Mouse (Mus musculus) liver, adult 2 months (tissue): ENCODE data around the gene Wnt3a. TPM values are rescaled to one million over a fixed set of nuclear protein-coding genes. Genes with fewer than 3 reads are reported as not detected.

Experiments used
- DNase-seq: peaks from one replicate; pipeline ENCODE4 v3.0.0-alpha.2; 2011; ENCODE audit warnings: low read depth, low spot score; ENCODE audit errors: extremely low read depth
- H3K27ac ChIP-seq: fragments of 200-500 bp; replicated peaks from 2 replicates; pipeline ENCODE4 v1.5.1; 2012; ENCODE audit warnings: low read depth, mild to moderate bottlenecking, control low read depth, inconsistent platforms, low read length; ENCODE audit not compliant: insufficient read depth
- H3K27me3 ChIP-seq: fragments of 200-500 bp; 2 replicates; pipeline ENCODE4 v1.6.1; 2012; ENCODE audit warnings: mild to moderate bottlenecking, moderate library complexity, low read length, inconsistent platforms; ENCODE audit not compliant: control insufficient read depth, insufficient read depth
- H3K36me3 ChIP-seq: fragments of 200-500 bp; 2 replicates; pipeline ENCODE4 v1.6.1; 2012; ENCODE audit warnings: low read length, inconsistent platforms; ENCODE audit not compliant: control insufficient read depth, insufficient read depth
- H3K4me1 ChIP-seq: fragments of 200-500 bp; 2 replicates; pipeline ENCODE4 v1.6.1; 2011; ENCODE audit warnings: low read length; ENCODE audit not compliant: control insufficient read depth, insufficient read depth
- H3K4me3 ChIP-seq: fragments of 200-500 bp; 2 replicates; pipeline ENCODE4 v1.5.1; 2011; ENCODE audit warnings: low read depth, mild to moderate bottlenecking, control low read depth, low read length, moderate library complexity; ENCODE audit not compliant: insufficient read depth
- H3K79me2 ChIP-seq: fragments of 200-500 bp; 2 replicates; pipeline ENCODE4 v1.6.1; 2012; ENCODE audit warnings: inconsistent platforms, mild to moderate bottlenecking, low read length, moderate library complexity; ENCODE audit not compliant: control insufficient read depth, insufficient read depth
- H3K9ac ChIP-seq: fragments of 200-500 bp; 2 replicates; pipeline ENCODE4 v1.6.1; 2012; ENCODE audit warnings: low read depth, mild to moderate bottlenecking, control low read depth, inconsistent platforms, low read length
- CTCF ChIP-seq: fragments of 200-500 bp; IDR thresholded peaks from 2 replicates; pipeline ENCODE4 v1.5.1; 2011; ENCODE audit warnings: low read depth, low read length, control low read depth
- POLR2A ChIP-seq: fragments of 200-500 bp; IDR thresholded peaks from 2 replicates; pipeline ENCODE4 v1.6.1; 2011; ENCODE audit warnings: low read length, control low read depth; ENCODE audit not compliant: insufficient read depth; ENCODE audit errors: extremely low read depth
- WGBS: fragments of 180-500 bp; shearing (Covaris S2); methylation state at CpG from one replicate; pipeline ENCODE4 v1.1.7; 2018; 5-methylcytosine and 5-hydroxymethylcytosine counted together
- polyA plus RNA-seq: library from polyadenylated mRNA; depleted of rRNA; stranded (reverse); fragments of >200 nt; gene quantifications from 2 replicates; pipeline ENCODE4 v1.2.3, GENCODE M21; 2012
- total RNA-seq: library from RNA; depleted of rRNA; stranded (reverse); fragments of >200 nt; gene quantifications from 2 replicates; pipeline ENCODE4 v1.2.3, GENCODE M21; 2014

Gene Wnt3a
- total and polyA plus RNA-seq, 2 experiments = not detected

DNA sequence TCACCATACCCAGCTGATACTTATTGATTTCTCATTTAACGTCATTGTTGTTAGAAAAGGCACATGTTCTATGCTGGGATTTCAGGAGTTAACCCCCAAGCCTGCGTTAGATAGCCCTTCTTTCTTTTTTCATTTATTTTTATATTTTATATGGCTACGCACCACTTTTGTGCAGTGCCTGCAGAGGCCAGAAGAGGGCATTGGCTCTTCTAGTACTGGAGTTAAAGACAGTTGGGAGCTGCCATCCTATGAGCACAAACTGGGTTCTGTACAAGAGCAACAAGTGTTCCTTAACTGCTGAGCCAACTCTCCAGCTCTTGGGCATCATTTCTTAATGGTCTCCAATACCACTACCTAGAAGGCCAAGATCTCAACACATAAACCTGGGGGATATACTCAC is 9.6 kb upstream of the Wnt3a start:
- Histone ChIP-seq H3K27me3 (no peaks in the 10 kb centered on the region; the same call in 1 of the 2 replicates), H3K4me3 (no peak overlapping the region), H3K4me1 (no peaks in the 10 kb centered on the region), H3K36me3 (no peaks in the 10 kb centered on the region), H3K79me2 (no peaks in the 10 kb centered on the region), H3K9ac (no peak overlapping the region), H3K27ac (no peak overlapping the region)
- WGBS = 17% methylated on average over 3 of the region's 3 CpGs
- no peak for TF ChIP-seq POLR2A
- peak; percentile 36; the same call in 1 of the 2 replicates for TF ChIP-seq CTCF
- peak; percentile 12 for DNase-seq

DNA sequence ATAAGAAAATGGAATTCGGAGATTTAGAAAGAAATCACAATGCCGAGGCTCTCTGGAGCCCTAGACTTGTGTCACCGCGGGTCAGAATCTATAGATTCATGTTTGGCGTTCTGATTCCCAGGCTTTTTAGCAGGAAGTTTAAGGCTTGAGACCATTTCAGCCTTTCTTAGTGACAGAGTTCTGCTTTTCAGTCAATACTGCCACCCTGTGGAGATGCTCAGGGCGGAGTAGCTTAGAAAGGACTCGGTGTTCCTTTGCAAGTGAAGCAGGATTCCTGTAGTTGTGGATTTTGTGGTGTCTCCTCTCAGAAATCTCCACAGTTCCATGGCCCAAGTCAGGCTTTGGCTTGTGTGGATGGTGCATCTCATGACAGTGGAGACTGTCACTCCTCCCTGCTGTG is 7.4 kb upstream of the Wnt3a start:
- H3K27ac ChIP-seq = no peak overlapping the region
- no peaks in the 10 kb centered on the region for H3K79me2 ChIP-seq
- TF ChIP-seq CTCF = no peak
- no peak for TF ChIP-seq POLR2A
- no peak overlapping the region for H3K9ac ChIP-seq
- no peak for DNase-seq
- no peak overlapping the region for H3K4me3 ChIP-seq
- H3K36me3 ChIP-seq = no peaks in the 10 kb centered on the region
- H3K27me3 ChIP-seq = no peaks in the 10 kb centered on the region; the same call in 1 of the 2 replicates
- H3K4me1 ChIP-seq = no peaks in the 10 kb centered on the region
- 16% methylated on average over 7 of the region's 7 CpGs for WGBS

DNA sequence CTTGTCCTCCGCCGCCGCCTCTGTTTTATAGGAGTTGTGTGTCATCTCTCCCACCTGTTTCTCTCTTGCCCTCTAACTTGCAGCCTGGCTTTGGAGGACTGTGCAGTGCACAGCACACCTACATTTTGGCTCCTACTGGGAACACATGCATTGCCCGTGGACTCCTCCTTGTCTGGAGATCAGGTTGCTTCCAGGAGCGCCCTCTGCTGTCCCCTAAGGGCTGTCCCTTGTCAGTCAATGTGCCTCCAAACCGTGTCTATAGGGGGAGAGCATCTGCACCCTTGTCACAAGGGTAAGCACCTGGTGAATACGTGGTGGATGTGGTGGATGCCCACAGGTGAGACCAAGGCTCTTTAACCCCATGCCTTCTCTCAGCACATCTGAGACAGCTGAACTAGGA is 3.1 kb upstream of the Wnt3a start:
- WGBS = 20% methylated on average over 7 of the region's 7 CpGs

DNA sequence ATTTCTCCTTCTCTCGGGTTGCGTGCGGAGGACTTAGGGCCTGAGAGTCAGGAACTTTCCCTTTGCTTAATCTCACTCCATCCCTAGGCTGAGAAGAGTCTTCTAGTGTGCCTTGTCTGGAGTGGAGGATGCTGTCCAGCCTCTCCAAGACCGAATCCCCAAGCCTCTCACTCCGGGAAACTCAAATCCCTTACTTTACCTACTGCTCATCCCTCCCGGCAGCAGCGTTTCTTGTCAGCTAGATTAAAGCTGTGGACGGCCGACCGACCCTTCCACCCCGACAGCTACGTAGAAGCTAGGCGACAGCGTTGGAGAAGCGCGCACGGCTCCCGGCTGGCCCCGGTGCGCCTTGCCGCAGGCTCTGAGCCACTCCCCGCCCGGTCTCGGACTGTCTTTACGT is 846 bp downstream of the Wnt3a start:
- H3K4me3 ChIP-seq = no peak overlapping the region
- no peaks in the 10 kb centered on the region for H3K79me2 ChIP-seq
- H3K27me3 ChIP-seq = peaks cover 7% of the 10 kb centered on the region; the same call in 1 of the 2 replicates
- TF ChIP-seq POLR2A (no peak), CTCF (no peak)
- H3K4me1 ChIP-seq = no peaks in the 10 kb centered on the region
- H3K27ac ChIP-seq = no peak overlapping the region
- WGBS = 4% methylated on average over 25 of the region's 25 CpGs
- DNase-seq = no peak
- no peak overlapping the region for H3K9ac ChIP-seq
- H3K36me3 ChIP-seq = no peaks in the 10 kb centered on the region

More for the DNA sequence above, 3.1 kb upstream of the Wnt3a start:
- no peak for TF ChIP-seq POLR2A
- peak; percentile 87 for TF ChIP-seq CTCF
- Histone ChIP-seq H3K27me3 (peaks cover 7% of the 10 kb centered on the region; the same call in 1 of the 2 replicates), H3K79me2 (no peaks in the 10 kb centered on the region), H3K4me1 (no peaks in the 10 kb centered on the region), H3K27ac (no peak overlapping the region), H3K36me3 (no peaks in the 10 kb centered on the region), H3K4me3 (no peak overlapping the region), H3K9ac (no peak overlapping the region)
- DNase-seq = peak; percentile 55

DNA sequence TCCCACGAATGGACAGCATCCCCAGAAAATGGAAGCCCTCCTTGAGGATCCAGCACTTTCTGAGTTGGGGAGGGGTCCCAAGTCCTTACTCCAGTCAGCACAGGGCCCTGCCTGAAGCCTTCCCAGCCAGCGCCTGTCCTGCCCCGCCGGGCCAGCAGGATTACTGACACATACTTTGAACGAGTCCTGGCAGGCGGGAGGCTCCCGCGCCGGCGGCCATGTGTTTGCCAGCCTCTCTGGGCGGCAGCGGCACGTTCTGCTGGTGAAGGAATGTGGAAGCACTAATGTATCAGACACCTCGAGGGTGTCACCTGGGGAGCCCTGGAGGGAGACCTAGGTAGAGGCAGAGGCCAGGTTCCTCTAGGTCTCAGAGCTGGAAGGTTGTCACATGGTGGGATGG is 6.4 kb downstream of the Wnt3a start:
- H3K27me3 ChIP-seq = peaks cover 2% of the 10 kb centered on the region; the same call in 1 of the 2 replicates
- H3K79me2 ChIP-seq = no peaks in the 10 kb centered on the region
- H3K27ac ChIP-seq = no peak overlapping the region
- no peaks in the 10 kb centered on the region for H3K4me1 ChIP-seq
- H3K4me3 ChIP-seq = no peak overlapping the region
- H3K9ac ChIP-seq = no peak overlapping the region
- no peaks in the 10 kb centered on the region for H3K36me3 ChIP-seq
- no peak for TF ChIP-seq POLR2A
- no peak for TF ChIP-seq CTCF
- 63% methylated on average over 14 of the region's 14 CpGs for WGBS
- DNase-seq = no peak

DNA sequence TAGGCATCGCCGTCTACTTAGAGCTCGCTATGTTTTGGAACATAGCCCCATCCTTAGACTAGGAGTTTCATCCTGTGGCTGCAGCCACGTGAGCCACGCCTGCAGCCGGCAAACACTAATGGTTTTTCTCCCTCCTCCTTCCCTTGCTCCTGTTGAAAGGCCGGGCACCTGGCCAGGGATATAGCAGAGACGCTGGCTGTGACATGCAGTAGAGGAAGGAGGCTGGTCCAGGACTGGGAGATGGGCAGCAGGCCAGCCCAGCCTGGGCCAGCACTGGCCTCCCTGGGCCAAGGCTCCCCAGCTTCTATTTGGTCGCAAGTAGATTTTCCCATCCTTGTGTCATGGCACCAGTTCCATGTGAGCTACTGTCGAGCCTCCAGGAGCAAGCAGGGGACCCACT is 7.6 kb downstream of the Wnt3a start:
- H3K4me3 ChIP-seq = no peak overlapping the region
- H3K27ac ChIP-seq = no peak overlapping the region
- no peak for DNase-seq
- H3K27me3 ChIP-seq = peaks cover 2% of the 10 kb centered on the region; the same call in 1 of the 2 replicates
- no peaks in the 10 kb centered on the region for H3K79me2 ChIP-seq
- WGBS = 33% methylated on average over 10 of the region's 10 CpGs
- TF ChIP-seq CTCF (no peak), POLR2A (no peak)
- no peaks in the 10 kb centered on the region for H3K36me3 ChIP-seq
- H3K4me1 ChIP-seq = no peaks in the 10 kb centered on the region
- H3K9ac ChIP-seq = no peak overlapping the region
